Mouse (Mus musculus): ENCODE measurements around the gene Cemip2. TPM values are rescaled to one million over a fixed set of nuclear protein-coding genes. Genes with fewer than 3 reads are reported as not detected.

Gene Cemip2
- 99.9 and 108 TPM in 2 replicates for polyA plus RNA-seq (2014; fragmentation: Nextera tagmentation; extraction: Ambion mirVana)

GRCm38 (mm10) chr19:21778147-21778917, at the start of gene Cemip2:
TSS of gene Cemip2 (plus strand) at chr19:21778342.
- ATAC-seq (ENCODE audit: insufficient read depth, low FRiP score, low TSS enrichment) (peak; percentile 90), DNase-seq (ENCODE audit: low spot score) (peak; percentile 98)
- H3K4me1 ChIP-seq (ENCODE audit: control insufficient read depth, insufficient read depth, low read length): peaks cover 27% of the 10 kb centered on the region
- H3K27me3 ChIP-seq (ENCODE audit: control insufficient read depth, insufficient read depth, low read length): no peaks in the 10 kb centered on the region
- WGBS: under 1% methylated on average over 73 of the region's 75 CpGs
- H3K36me3 ChIP-seq (ENCODE audit: control insufficient read depth, insufficient read depth, low read length): no peaks in the 10 kb centered on the region
- peak within 1 kb of the TSS; percentile 93 for H3K27ac ChIP-seq (ENCODE audit: low read depth, low read length)
- H3K9ac ChIP-seq (ENCODE audit: low read length): peak within 1 kb of the TSS; percentile 95
- H3K9me3 ChIP-seq (ENCODE audit: control insufficient read depth, low read length): no peaks in the 10 kb centered on the region
- H3K4me2 ChIP-seq (ENCODE audit: low read depth): peak within 1 kb of the TSS; percentile 80
- peak within 1 kb of the TSS; percentile 93 for H3K4me3 ChIP-seq (ENCODE audit: low read depth, low read length)

GRCm38 (mm10) chr19:21728342-21728741, 49.8 kb upstream of the Cemip2 start:
- Histone ChIP-seq H3K36me3 (ENCODE audit: control insufficient read depth, insufficient read depth, low read length) (no peaks in the 10 kb centered on the region), H3K4me1 (ENCODE audit: control insufficient read depth, insufficient read depth, low read length) (no peaks in the 10 kb centered on the region), H3K4me2 (ENCODE audit: low read depth) (no peak overlapping the region), H3K9ac (ENCODE audit: low read length) (no peak overlapping the region), H3K4me3 (ENCODE audit: low read depth, low read length) (no peak overlapping the region), H3K9me3 (ENCODE audit: control insufficient read depth, low read length) (no peaks in the 10 kb centered on the region), H3K27ac (ENCODE audit: low read depth, low read length) (no peak overlapping the region), H3K27me3 (ENCODE audit: control insufficient read depth, insufficient read depth, low read length) (no peaks in the 10 kb centered on the region)
- no peak for DNase-seq (ENCODE audit: low spot score)
- ATAC-seq (ENCODE audit: insufficient read depth, low FRiP score, low TSS enrichment): no peak
- 93% methylated on average over 6 of the region's 6 CpGs for WGBS

- H3K9ac ChIP-seq (ENCODE audit: low read length): no peak overlapping the region
- H3K4me2 ChIP-seq (ENCODE audit: low read depth): no peak overlapping the region
- no peaks in the 10 kb centered on the region for H3K27me3 ChIP-seq (ENCODE audit: control insufficient read depth, insufficient read depth, low read length)
- no peak for DNase-seq (ENCODE audit: low spot score)
- WGBS: 87% methylated on average over 5 of the region's 5 CpGs
- no peaks in the 10 kb centered on the region for H3K36me3 ChIP-seq (ENCODE audit: control insufficient read depth, insufficient read depth, low read length)
- H3K27ac ChIP-seq (ENCODE audit: low read depth, low read length): no peak overlapping the region
- no peak for ATAC-seq (ENCODE audit: insufficient read depth, low FRiP score, low TSS enrichment)
- H3K4me1 ChIP-seq (ENCODE audit: control insufficient read depth, insufficient read depth, low read length): no peaks in the 10 kb centered on the region
- H3K9me3 ChIP-seq (ENCODE audit: control insufficient read depth, low read length): no peaks in the 10 kb centered on the region
- no peak overlapping the region for H3K4me3 ChIP-seq (ENCODE audit: low read depth, low read length)
Observed at GRCm38 (mm10) chr19:21731887-21732286, 46.3 kb upstream of the Cemip2 start.

- 92% methylated on average over 2 of the region's 2 CpGs for WGBS
- Histone ChIP-seq H3K27me3 (ENCODE audit: control insufficient read depth, insufficient read depth, low read length) (no peaks in the 10 kb centered on the region), H3K4me2 (ENCODE audit: low read depth) (no peak overlapping the region), H3K36me3 (ENCODE audit: control insufficient read depth, insufficient read depth, low read length) (no peaks in the 10 kb centered on the region), H3K4me1 (ENCODE audit: control insufficient read depth, insufficient read depth, low read length) (no peaks in the 10 kb centered on the region), H3K27ac (ENCODE audit: low read depth, low read length) (no peak overlapping the region), H3K9ac (ENCODE audit: low read length) (no peak overlapping the region), H3K9me3 (ENCODE audit: control insufficient read depth, low read length) (no peaks in the 10 kb centered on the region), H3K4me3 (ENCODE audit: low read depth, low read length) (no peak overlapping the region)
- ATAC-seq (ENCODE audit: insufficient read depth, low FRiP score, low TSS enrichment) (no peak), DNase-seq (ENCODE audit: low spot score) (no peak)
Observed at GRCm38 (mm10) chr19:21733176-21733575, 45.0 kb upstream of the Cemip2 start.

- H3K9ac ChIP-seq (ENCODE audit: low read length): no peak overlapping the region
- no peaks in the 10 kb centered on the region for H3K27me3 ChIP-seq (ENCODE audit: control insufficient read depth, insufficient read depth, low read length)
- DNase-seq (ENCODE audit: low spot score) (peak; percentile 48), ATAC-seq (ENCODE audit: insufficient read depth, low FRiP score, low TSS enrichment) (no peak)
- H3K9me3 ChIP-seq (ENCODE audit: control insufficient read depth, low read length): no peaks in the 10 kb centered on the region
- 43% methylated on average over 5 of the region's 5 CpGs for WGBS
- H3K27ac ChIP-seq (ENCODE audit: low read depth, low read length): no peak overlapping the region
- no peak overlapping the region for H3K4me3 ChIP-seq (ENCODE audit: low read depth, low read length)
- H3K4me1 ChIP-seq (ENCODE audit: control insufficient read depth, insufficient read depth, low read length): no peaks in the 10 kb centered on the region
- H3K36me3 ChIP-seq (ENCODE audit: control insufficient read depth, insufficient read depth, low read length): no peaks in the 10 kb centered on the region
- no peak overlapping the region for H3K4me2 ChIP-seq (ENCODE audit: low read depth)
Observed at GRCm38 (mm10) chr19:21734112-21734511, 44.0 kb upstream of the Cemip2 start.

- H3K36me3 ChIP-seq (ENCODE audit: control insufficient read depth, insufficient read depth, low read length): no peaks in the 10 kb centered on the region
- DNase-seq (ENCODE audit: low spot score) (no peak), ATAC-seq (ENCODE audit: insufficient read depth, low FRiP score, low TSS enrichment) (no peak)
- no peaks in the 10 kb centered on the region for H3K4me1 ChIP-seq (ENCODE audit: control insufficient read depth, insufficient read depth, low read length)
- H3K27me3 ChIP-seq (ENCODE audit: control insufficient read depth, insufficient read depth, low read length): no peaks in the 10 kb centered on the region
- no peak overlapping the region for H3K27ac ChIP-seq (ENCODE audit: low read depth, low read length)
- no peak overlapping the region for H3K4me2 ChIP-seq (ENCODE audit: low read depth)
- 62% methylated on average over 18 of the region's 18 CpGs for WGBS
- no peak overlapping the region for H3K9ac ChIP-seq (ENCODE audit: low read length)
- H3K4me3 ChIP-seq (ENCODE audit: low read depth, low read length): no peak overlapping the region
- no peaks in the 10 kb centered on the region for H3K9me3 ChIP-seq (ENCODE audit: control insufficient read depth, low read length)
Observed at GRCm38 (mm10) chr19:21737446-21737845, 40.7 kb upstream of the Cemip2 start.

GRCm38 (mm10) chr19:21737881-21738590, 40.1 kb upstream of the Cemip2 start:
- Histone ChIP-seq H3K9me3 (ENCODE audit: control insufficient read depth, low read length) (no peaks in the 10 kb centered on the region), H3K9ac (ENCODE audit: low read length) (no peak overlapping the region), H3K27me3 (ENCODE audit: control insufficient read depth, insufficient read depth, low read length) (no peaks in the 10 kb centered on the region), H3K27ac (ENCODE audit: low read depth, low read length) (no peak overlapping the region), H3K4me1 (ENCODE audit: control insufficient read depth, insufficient read depth, low read length) (no peaks in the 10 kb centered on the region), H3K4me2 (ENCODE audit: low read depth) (no peak overlapping the region), H3K36me3 (ENCODE audit: control insufficient read depth, insufficient read depth, low read length) (no peaks in the 10 kb centered on the region), H3K4me3 (ENCODE audit: low read depth, low read length) (no peak overlapping the region)
- 60% methylated on average over 17 of the region's 17 CpGs for WGBS
- ATAC-seq (ENCODE audit: insufficient read depth, low FRiP score, low TSS enrichment) (no peak), DNase-seq (ENCODE audit: low spot score) (no peak)

GRCm38 (mm10) chr19:21738591-21739280, 39.4 kb upstream of the Cemip2 start:
- Histone ChIP-seq H3K9ac (ENCODE audit: low read length) (no peak overlapping the region), H3K4me1 (ENCODE audit: control insufficient read depth, insufficient read depth, low read length) (no peaks in the 10 kb centered on the region), H3K4me3 (ENCODE audit: low read depth, low read length) (no peak overlapping the region), H3K4me2 (ENCODE audit: low read depth) (no peak overlapping the region), H3K27ac (ENCODE audit: low read depth, low read length) (no peak overlapping the region), H3K9me3 (ENCODE audit: control insufficient read depth, low read length) (no peaks in the 10 kb centered on the region), H3K27me3 (ENCODE audit: control insufficient read depth, insufficient read depth, low read length) (no peaks in the 10 kb centered on the region), H3K36me3 (ENCODE audit: control insufficient read depth, insufficient read depth, low read length) (no peaks in the 10 kb centered on the region)
- DNase-seq (ENCODE audit: low spot score): no peak
- WGBS: 90% methylated on average over 18 of the region's 18 CpGs
- ATAC-seq (ENCODE audit: insufficient read depth, low FRiP score, low TSS enrichment): no peak

Measured in neural tube, embryonic 11.5 days (tissue).